Mouse (Mus musculus): ENCODE measurements around the gene Crebrf. TPM values are rescaled to one million over a fixed set of nuclear protein-coding genes. Genes with fewer than 3 reads are reported as not detected.

The Crebrf gene
- total and polyA plus RNA-seq, 3 experiments, result 5.8 to 8.1 (median 6.8) TPM

DNA sequence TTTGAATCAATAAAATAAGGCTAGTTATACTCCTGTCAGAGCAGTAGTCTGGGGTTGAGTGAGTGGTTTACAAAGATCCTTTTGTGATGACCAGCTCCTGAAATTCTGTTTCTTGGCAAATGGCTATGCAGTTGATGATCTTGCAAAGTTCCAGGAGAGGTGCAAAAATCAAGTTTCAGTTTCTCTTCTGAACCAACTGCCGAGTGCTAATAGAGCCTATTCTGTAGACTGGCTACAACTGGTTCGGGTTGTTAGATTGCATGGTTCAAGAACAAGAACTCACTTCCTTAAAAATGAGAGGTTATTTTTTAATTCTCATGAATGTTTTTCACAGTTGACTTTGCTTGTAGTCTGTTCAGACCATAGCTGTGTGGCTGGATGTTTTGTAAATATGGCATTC, 38.0 kb downstream of the Crebrf start:
- Histone ChIP-seq H3K4me1 (ENCODE audit: control insufficient read depth in 1 of 2, insufficient read depth in 2 of 2) (peaks cover 3 to 36% of the 10 kb centered on the region in 2 experiments; a peak in 3 of 4 replicates), H3K4me2 (ENCODE audit: insufficient read depth, low read depth, poor library complexity, severe bottlenecking) (peak overlapping the region; percentile 54), H3K36me3 (replicated peaks in 1 of 2; ENCODE audit: control insufficient read depth in 1 of 2, insufficient read depth in 1 of 2, low read length in 1 of 2) (peaks cover 3 to 16% of the 10 kb centered on the region in 2 experiments), H3K9me3 (replicated peaks; ENCODE audit: low read length) (no peaks in the 10 kb centered on the region), H3K4me3 (replicated peaks in 1 of 3; ENCODE audit: low read depth in 2 of 3, low read length in 2 of 3, poor library complexity in 1 of 3) (peak overlapping the region in 1 of 3 experiments; percentile 31), H3K9ac (ENCODE audit: insufficient read depth, low read depth) (peak overlapping the region; percentile 57), H3K27me3 (replicated peaks) (no peaks in the 10 kb centered on the region), H3K79me2 (replicated peaks; ENCODE audit: control insufficient read depth, extremely low read depth, insufficient read depth, poor library complexity, severe bottlenecking) (peaks cover 15% of the 10 kb centered on the region; the same call in 1 of the 2 replicates), H3K27ac (ENCODE audit: insufficient read depth, low read depth) (no peak overlapping the region)
- TF ChIP-seq IRF4 (IDR thresholded peaks at IDR 0.05; ENCODE audit: low read depth, low read length) (peak; percentile 62; the same call in 1 of the 2 replicates), MAZ (IDR thresholded peaks at IDR 0.05; ENCODE audit: low read depth, low read length) (no peak)
- dilution Hi-C loops (cut with MboI; ENCODE audit: extremely low pct_ligation_motif_present, extremely low pct_unique_long_range_greater_than_20kb, low sequenced_read_pairs), result no loop called here
- DNase-seq (ENCODE audit: extremely low read depth), result peak; percentile 61
- in situ Hi-C loops (cut with MboI; ENCODE audit: low pct_ligation_motif_present, low pct_unique_long_range_greater_than_20kb, low sequenced_read_pairs), result no loop called here

DNA sequence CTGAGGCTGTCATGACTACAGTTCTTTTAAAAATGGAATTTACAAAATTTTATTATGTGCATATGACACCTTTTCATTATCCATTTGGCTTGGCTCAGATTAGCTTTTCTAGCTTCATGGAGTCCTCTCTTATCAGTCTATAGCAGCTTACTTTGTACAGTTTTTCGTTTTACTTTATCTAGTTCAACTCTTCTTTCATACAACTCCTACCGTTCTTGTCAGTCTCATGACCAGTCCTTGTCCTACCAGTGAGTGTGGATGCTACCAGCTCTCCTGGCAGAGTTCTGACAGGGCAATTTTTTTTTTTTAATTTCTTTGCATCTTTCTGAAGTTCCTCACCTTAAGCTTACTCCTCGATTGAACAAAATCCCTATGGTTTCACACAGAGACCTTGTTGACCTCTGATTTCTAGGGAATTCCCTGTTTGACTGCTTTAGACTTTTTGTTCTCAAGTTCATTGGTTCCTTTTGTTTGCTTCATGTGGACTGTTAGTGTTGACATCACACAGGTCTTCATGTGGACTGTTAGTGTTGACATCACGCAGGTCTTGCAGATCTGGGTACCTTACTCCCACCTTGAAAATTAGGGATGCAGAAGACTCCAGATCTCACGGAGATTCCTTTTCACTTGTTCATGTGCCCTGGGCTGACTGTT, 51.8 kb downstream of the Crebrf start:
- Histone ChIP-seq H3K27ac (ENCODE audit: insufficient read depth, low read depth) (no peak overlapping the region), H3K36me3 (replicated peaks in 1 of 2; ENCODE audit: control insufficient read depth in 1 of 2, insufficient read depth in 1 of 2, low read length in 1 of 2) (peaks cover 30 to 51% of the 10 kb centered on the region in 2 experiments), H3K4me3 (replicated peaks in 1 of 3; ENCODE audit: low read depth in 2 of 3, low read length in 2 of 3, poor library complexity in 1 of 3) (no peak overlapping the region), H3K4me2 (ENCODE audit: insufficient read depth, low read depth, poor library complexity, severe bottlenecking) (no peak overlapping the region), H3K9me3 (replicated peaks; ENCODE audit: low read length) (no peaks in the 10 kb centered on the region), H3K4me1 (ENCODE audit: control insufficient read depth in 1 of 2, insufficient read depth in 2 of 2) (no peaks in the 10 kb centered on the region; a peak in 1 of 4 replicates), H3K9ac (ENCODE audit: insufficient read depth, low read depth) (no peak overlapping the region), H3K27me3 (replicated peaks) (no peaks in the 10 kb centered on the region), H3K79me2 (replicated peaks; ENCODE audit: control insufficient read depth, extremely low read depth, insufficient read depth, poor library complexity, severe bottlenecking) (no peaks in the 10 kb centered on the region)
- DNase-seq (ENCODE audit: extremely low read depth), result no peak
- TF ChIP-seq MAFK (IDR thresholded peaks at IDR 0.05; ENCODE audit: insufficient replicate concordance, low read length) (no peak), MAZ (IDR thresholded peaks at IDR 0.05; ENCODE audit: low read depth, low read length) (no peak), MYC (IDR thresholded peaks at IDR 0.05; ENCODE audit: low read depth, low read length) (no peak), JUND (conservative IDR thresholded peaks at IDR 0.05; ENCODE audit: low read depth, low read length) (no peak), POLR2A (IDR thresholded peaks at IDR 0.05; ENCODE audit: low read depth, low read length) (no peak), ELF1 (IDR thresholded peaks at IDR 0.05; ENCODE audit: low read depth, low read length) (no peak), USF1 (IDR thresholded peaks at IDR 0.05; ENCODE audit: low read depth, low read length) (no peak), NRF1 (IDR thresholded peaks at IDR 0.05; ENCODE audit: low read depth, low read length) (no peak), USF2 (conservative IDR thresholded peaks at IDR 0.05; ENCODE audit: low read depth, low read length) (no peak), ZC3H11A (IDR thresholded peaks at IDR 0.05; ENCODE audit: low read depth, low read length) (no peak), TCF12 (IDR thresholded peaks at IDR 0.05; ENCODE audit: low read depth, low read length) (no peak), UBTF (IDR thresholded peaks at IDR 0.05; ENCODE audit: low read depth, low read length) (no peak), IRF4 (IDR thresholded peaks at IDR 0.05; ENCODE audit: low read depth, low read length) (no peak), ETS1 (conservative IDR thresholded peaks at IDR 0.05; ENCODE audit: low read depth, low read length) (no peak)
- dilution Hi-C loops (cut with MboI; ENCODE audit: extremely low pct_ligation_motif_present, extremely low pct_unique_long_range_greater_than_20kb, low sequenced_read_pairs) (no loop called here), in situ Hi-C loops (cut with MboI; ENCODE audit: low pct_ligation_motif_present, low pct_unique_long_range_greater_than_20kb, low sequenced_read_pairs) (no loop called here)

Measured in CH12.LX (cell line).